Mouse (Mus musculus): ENCODE results near the gene Lrrc31. TPM values are rescaled to one million over a fixed set of nuclear protein-coding genes. Genes with fewer than 3 reads are reported as not detected.

Lrrc31 gene
- total and polyA plus RNA-seq, 2 experiments from 2014 or later, result 0.14 to 0.99 TPM

- Histone ChIP-seq H3K4me2 (ENCODE audit: low read depth, low read length) (no peak overlapping the region), H3K27ac (ENCODE audit: low read depth) (no peak overlapping the region), H3K4me3 (ENCODE audit: low read depth, low read length) (no peak overlapping the region), H3K4me1 (ENCODE audit: control insufficient read depth, insufficient read depth) (0 out of 2 replicates have a peak, but pooled peaks cover 5% of the 10 kb centered on the region), H3K9ac (replicated peaks; ENCODE audit: low read depth, low read length) (no peak overlapping the region), H3K36me3 (replicated peaks; ENCODE audit: control insufficient read depth, insufficient read depth, low read length) (no peaks in the 10 kb centered on the region), H3K27me3 (ENCODE audit: control insufficient read depth, insufficient read depth, low read length) (no peaks in the 10 kb centered on the region), H3K9me3 (replicated peaks; ENCODE audit: control insufficient read depth, low read length) (no peaks in the 10 kb centered on the region)
- ATAC-seq (ENCODE audit: insufficient read depth, low read depth) (no peak), DNase-seq (ENCODE audit: low spot score) (no peak)
- TF ChIP-seq CTCF (IDR thresholded peaks at IDR 0.05; ENCODE audit: low read depth), result no peak
- no peak for TF ChIP-seq EP300 (IDR thresholded peaks at IDR 0.05; ENCODE audit: low read depth)
- 60% methylated on average over 10 of the region's 10 CpGs for WGBS
These were observed 24.6 kb upstream of the Lrrc31 start for GRCm38 (mm10) chr3:30724105-30724824.

GRCm38 (mm10) chr3:30723179-30723578 is 23.5 kb upstream of the Lrrc31 start:
- 0 out of 2 replicates have a peak, but pooled peaks cover 5% of the 10 kb centered on the region for H3K4me1 ChIP-seq (ENCODE audit: control insufficient read depth, insufficient read depth)
- 25% methylated on average over 5 of the region's 5 CpGs for WGBS
- DNase-seq (ENCODE audit: low spot score), result no peak
- H3K4me3 ChIP-seq (ENCODE audit: low read depth, low read length), result no peak overlapping the region
- H3K9me3 ChIP-seq (replicated peaks; ENCODE audit: control insufficient read depth, low read length), result no peaks in the 10 kb centered on the region
- H3K9ac ChIP-seq (replicated peaks; ENCODE audit: low read depth, low read length), result no peak overlapping the region
- no peaks in the 10 kb centered on the region for H3K36me3 ChIP-seq (replicated peaks; ENCODE audit: control insufficient read depth, insufficient read depth, low read length)
- no peak for ATAC-seq (ENCODE audit: insufficient read depth, low read depth)
- no peak overlapping the region for H3K27ac ChIP-seq (ENCODE audit: low read depth)
- no peaks in the 10 kb centered on the region for H3K27me3 ChIP-seq (ENCODE audit: control insufficient read depth, insufficient read depth, low read length)
- TF ChIP-seq EP300 (IDR thresholded peaks at IDR 0.05; ENCODE audit: low read depth), result no peak
- TF ChIP-seq CTCF (IDR thresholded peaks at IDR 0.05; ENCODE audit: low read depth), result no peak
- no peak overlapping the region for H3K4me2 ChIP-seq (ENCODE audit: low read depth, low read length)

DNA sequence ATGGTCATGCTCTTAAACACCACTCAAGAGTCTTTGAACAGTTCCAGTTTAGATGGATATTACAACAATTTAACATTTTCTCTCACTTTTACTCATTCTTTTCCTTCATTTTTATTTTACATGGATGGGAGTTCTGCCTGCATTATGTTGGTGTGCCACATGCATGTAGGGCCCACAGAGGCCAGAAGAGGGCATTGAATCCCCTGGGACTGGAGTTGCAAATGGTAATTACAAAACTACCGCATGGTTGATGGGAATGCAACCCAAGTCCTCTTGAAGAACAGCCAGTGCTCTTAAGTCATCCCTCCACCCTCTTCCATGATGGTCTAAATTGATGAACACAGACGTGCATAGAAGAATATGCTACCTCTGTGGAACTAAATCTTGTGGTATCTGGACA is 22.8 kb upstream of the Lrrc31 start:
- ATAC-seq (ENCODE audit: insufficient read depth, low read depth), result no peak
- H3K36me3 ChIP-seq (replicated peaks; ENCODE audit: control insufficient read depth, insufficient read depth, low read length), result no peaks in the 10 kb centered on the region
- H3K4me1 ChIP-seq (ENCODE audit: control insufficient read depth, insufficient read depth), result 0 out of 2 replicates have a peak, but pooled peaks cover 5% of the 10 kb centered on the region
- H3K27me3 ChIP-seq (ENCODE audit: control insufficient read depth, insufficient read depth, low read length), result no peaks in the 10 kb centered on the region
- H3K9me3 ChIP-seq (replicated peaks; ENCODE audit: control insufficient read depth, low read length), result no peaks in the 10 kb centered on the region
- H3K9ac ChIP-seq (replicated peaks; ENCODE audit: low read depth, low read length), result no peak overlapping the region
- no peak for DNase-seq (ENCODE audit: low spot score)
- no peak overlapping the region for H3K27ac ChIP-seq (ENCODE audit: low read depth)
- H3K4me2 ChIP-seq (ENCODE audit: low read depth, low read length), result no peak overlapping the region
- H3K4me3 ChIP-seq (ENCODE audit: low read depth, low read length), result no peak overlapping the region
- 87% methylated on average over 2 of the region's 2 CpGs for WGBS
- TF ChIP-seq EP300 (IDR thresholded peaks at IDR 0.05; ENCODE audit: low read depth), result no peak

- Histone ChIP-seq H3K27me3 (ENCODE audit: control insufficient read depth, insufficient read depth, low read length) (no peaks in the 10 kb centered on the region), H3K36me3 (replicated peaks; ENCODE audit: control insufficient read depth, insufficient read depth, low read length) (no peaks in the 10 kb centered on the region), H3K4me1 (ENCODE audit: control insufficient read depth, insufficient read depth) (0 out of 2 replicates have a peak, but pooled peaks cover 5% of the 10 kb centered on the region), H3K9ac (replicated peaks; ENCODE audit: low read depth, low read length) (no peak overlapping the region), H3K9me3 (replicated peaks; ENCODE audit: control insufficient read depth, low read length) (no peaks in the 10 kb centered on the region), H3K27ac (ENCODE audit: low read depth) (no peak overlapping the region), H3K4me3 (ENCODE audit: low read depth, low read length) (no peak overlapping the region), H3K4me2 (ENCODE audit: low read depth, low read length) (no peak overlapping the region)
- DNase-seq (ENCODE audit: low spot score) (no peak), ATAC-seq (ENCODE audit: insufficient read depth, low read depth) (no peak)
- TF ChIP-seq EP300 (IDR thresholded peaks at IDR 0.05; ENCODE audit: low read depth) (no peak), CTCF (IDR thresholded peaks at IDR 0.05; ENCODE audit: low read depth) (no peak)
- WGBS, result 73% methylated on average over 4 of the region's 4 CpGs
These were observed 22.4 kb upstream of the Lrrc31 start for GRCm38 (mm10) chr3:30722036-30722435.

GRCm38 (mm10) chr3:30718649-30719048 is 19.0 kb upstream of the Lrrc31 start:
- Histone ChIP-seq H3K4me3 (ENCODE audit: low read depth, low read length) (no peak overlapping the region), H3K27ac (ENCODE audit: low read depth) (no peak overlapping the region), H3K36me3 (replicated peaks; ENCODE audit: control insufficient read depth, insufficient read depth, low read length) (no peaks in the 10 kb centered on the region), H3K9me3 (replicated peaks; ENCODE audit: control insufficient read depth, low read length) (no peaks in the 10 kb centered on the region), H3K9ac (replicated peaks; ENCODE audit: low read depth, low read length) (no peak overlapping the region), H3K27me3 (ENCODE audit: control insufficient read depth, insufficient read depth, low read length) (no peaks in the 10 kb centered on the region), H3K4me1 (ENCODE audit: control insufficient read depth, insufficient read depth) (0 out of 2 replicates have a peak, but pooled peaks cover 5% of the 10 kb centered on the region), H3K4me2 (ENCODE audit: low read depth, low read length) (no peak overlapping the region)
- no peak for DNase-seq (ENCODE audit: low spot score)
- ATAC-seq (ENCODE audit: insufficient read depth, low read depth), result no peak
- 70% methylated on average over 3 of the region's 3 CpGs for WGBS
- TF ChIP-seq CTCF (IDR thresholded peaks at IDR 0.05; ENCODE audit: low read depth), result no peak
- no peak for TF ChIP-seq EP300 (IDR thresholded peaks at IDR 0.05; ENCODE audit: low read depth)

- WGBS, result 75% methylated on average over 1 of the region's 1 CpGs
- no peak for TF ChIP-seq EP300 (IDR thresholded peaks at IDR 0.05; ENCODE audit: low read depth)
- peak; percentile 16; the same call in 1 of the 2 replicates for TF ChIP-seq CTCF (IDR thresholded peaks at IDR 0.05; ENCODE audit: low read depth)
- no peaks in the 10 kb centered on the region for H3K27me3 ChIP-seq (ENCODE audit: control insufficient read depth, insufficient read depth, low read length)
- no peak overlapping the region for H3K27ac ChIP-seq (ENCODE audit: low read depth)
- no peak overlapping the region for H3K4me3 ChIP-seq (ENCODE audit: low read depth, low read length)
- no peaks in the 10 kb centered on the region for H3K9me3 ChIP-seq (replicated peaks; ENCODE audit: control insufficient read depth, low read length)
- no peak overlapping the region for H3K4me2 ChIP-seq (ENCODE audit: low read depth, low read length)
- no peak for DNase-seq (ENCODE audit: low spot score)
- no peak for ATAC-seq (ENCODE audit: insufficient read depth, low read depth)
- H3K36me3 ChIP-seq (replicated peaks; ENCODE audit: control insufficient read depth, insufficient read depth, low read length), result no peaks in the 10 kb centered on the region
- no peaks in the 10 kb centered on the region for H3K4me1 ChIP-seq (ENCODE audit: control insufficient read depth, insufficient read depth)
- H3K9ac ChIP-seq (replicated peaks; ENCODE audit: low read depth, low read length), result no peak overlapping the region
These were observed 13.7 kb upstream of the Lrrc31 start for GRCm38 (mm10) chr3:30713334-30713733.
